Mouse (Mus musculus): ENCODE measurements around the gene Poldip2.

DNA sequence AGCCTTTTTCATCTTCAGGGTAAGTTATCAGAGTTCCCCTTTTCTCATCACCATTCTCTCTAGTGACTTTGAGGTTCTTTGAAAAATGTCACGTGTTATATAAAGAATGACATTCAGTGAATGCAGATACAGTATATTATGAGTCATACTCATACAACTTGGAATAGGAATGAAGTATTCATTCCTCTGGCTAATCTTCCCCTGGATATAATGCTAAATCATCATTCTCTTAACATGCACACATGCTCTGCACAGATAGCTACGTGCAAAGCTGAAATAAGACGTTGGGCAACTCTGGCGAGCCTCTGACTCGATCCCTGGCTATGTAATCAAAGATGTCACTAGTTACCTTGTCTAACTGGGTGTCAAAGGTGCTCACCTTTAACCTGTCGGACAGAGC lies 59.9 kb downstream of the Poldip2 start:
- TF ChIP-seq CTCF (IDR thresholded peaks at IDR 0.05; ENCODE audit: low read depth): no peak
- TF ChIP-seq EP300 (optimal IDR thresholded peaks at IDR 0.05): no peak
